Mouse (Mus musculus) embryonic stem cell, embryonic (primary cell): ENCODE results near the gene D17Wsu92e.

Experiments used
- CTCF ChIA-PET, 4 experiments: fragments of 300-600 bp in 2 of 4; fragments of 350-600 bp in 2 of 4; sonication (Branson Sonifier 250); formaldehyde crosslinking; loops; one replicate each; lab custom pipeline; 2022; ENCODE audit warnings: inconsistent platforms in 2 of 4; lab: Charles Lee
- POLR2A ChIA-PET, 4 experiments: fragments of 300-600 bp in 2 of 4; fragments of 350-600 bp in 2 of 4; sonication (Branson Sonifier 250); formaldehyde crosslinking; loops; one replicate each; lab custom pipeline; 2022; ENCODE audit warnings: antibody characterized with exemption in 4 of 4, inconsistent platforms in 1 of 4; lab: Charles Lee

Gene D17Wsu92e

GRCm38 (mm10) chr17:27825984-27826905 lies 5.8 kb upstream of the D17Wsu92e start:
- CTCF ChIA-PET, result interaction anchor here in 2 of 4 experiments (0.6 to 1.0 kb wide), 3 partner anchors 13 to 1101 kb away, joined by 3 to 4 read pairs (median 3); no protein-coding TSS in a partner anchor
- POLR2A ChIA-PET, result interaction anchor here in 2 of 4 experiments (0.7 to 1.8 kb wide), 12 partner anchors 13 to 255 kb away, joined by 3 to 7 read pairs (median 4); partner anchors contain the start of gene Uhrf1bp1 (in 1 of the 2)

- CTCF ChIA-PET, result interaction anchor here in 2 of 4 experiments (0.7 to 1.0 kb wide), 2 partner anchors 14 to 1101 kb away, joined by 3 read pairs; no protein-coding TSS in a partner anchor
- POLR2A ChIA-PET, result interaction anchor here in 2 of 4 experiments (1.0 to 1.8 kb wide), 5 partner anchors 19 to 196 kb away, joined by 3 to 7 read pairs (median 4); partner anchors contain the start of gene Uhrf1bp1 (in 1 of the 2)
Measured at GRCm38 (mm10) chr17:27825539-27825938, 5.1 kb upstream of the D17Wsu92e start.

- POLR2A ChIA-PET, result interaction anchor here in 2 of 4 experiments (1.0 to 1.6 kb wide), 2 partner anchors 15 to 18 kb away, joined by 3 to 6 read pairs; no protein-coding TSS in a partner anchor
- CTCF ChIA-PET, result interaction anchor here in 1 of 4 experiments (0.6 to 0.7 kb wide), 2 partner anchors 37 to 197 kb away, joined by 3 read pairs; no protein-coding TSS in a partner anchor
Measured at GRCm38 (mm10) chr17:27824941-27825340, 4.5 kb upstream of the D17Wsu92e start.

GRCm38 (mm10) chr17:27823142-27823905 lies 2.9 kb upstream of the D17Wsu92e start:
- POLR2A ChIA-PET, result interaction anchor here in 1 of 4 experiments (0.7 to 1.6 kb wide), 2 partner anchors 16 to 1570 kb away, joined by 3 to 6 read pairs; no protein-coding TSS in a partner anchor
- CTCF ChIA-PET, result no interaction called here

GRCm38 (mm10) chr17:27821407-27822338 lies 1.2 kb upstream of the D17Wsu92e start:
- ChIA-PET CTCF (no interaction called here), POLR2A (interaction anchor here in 2 of 4 experiments (0.5 to 1.2 kb wide), 8 partner anchors 11 to 253 kb away, joined by 3 to 6 read pairs (median 3); no protein-coding TSS in a partner anchor)

GRCm38 (mm10) chr17:27819971-27820567 lies 379 bp downstream of the D17Wsu92e start:
- ChIA-PET POLR2A (interaction anchor here in 3 of 4 experiments (0.5 to 1.7 kb wide), 13 partner anchors 13 to 174 kb away, joined by 3 to 7 read pairs (median 3); partner anchors contain the start of gene Uhrf1bp1 (in 1 of the 3)), CTCF (interaction anchor here in 1 of 4 experiments (0.6 kb wide), 1 partner anchor 176 kb away, joined by 5 read pairs; no protein-coding TSS in a partner anchor)

GRCm38 (mm10) chr17:27819521-27819970 lies 902 bp downstream of the D17Wsu92e start:
- ChIA-PET CTCF (no interaction called here), POLR2A (interaction anchor here in 3 of 4 experiments (0.5 to 1.9 kb wide), 16 partner anchors 11 to 239 kb away, joined by 3 to 8 read pairs (median 4); partner anchors contain the start of gene Uhrf1bp1 (in 1 of the 3))

GRCm38 (mm10) chr17:27819011-27819410 lies 1.4 kb downstream of the D17Wsu92e start:
- ChIA-PET CTCF (interaction anchor here in 2 of 4 experiments (0.7 to 1.0 kb wide), 2 partner anchors 26 to 494 kb away, joined by 3 read pairs; partner anchors contain the start of gene Fance (in 1 of the 2)), POLR2A (interaction anchor here in 3 of 4 experiments (0.5 to 1.9 kb wide), 16 partner anchors 11 to 307 kb away, joined by 3 to 8 read pairs (median 4); partner anchors contain the start of gene Uhrf1bp1 (in 1 of the 3))

GRCm38 (mm10) chr17:27814606-27815005 lies 5.8 kb downstream of the D17Wsu92e start:
- ChIA-PET POLR2A (interaction anchor here in 3 of 4 experiments (0.5 to 2.1 kb wide), 5 partner anchors 8 to 263 kb away, joined by 3 to 5 read pairs (median 4); partner anchors contain the start of gene Uhrf1bp1 (in 1 of the 3)), CTCF (interaction anchor here in 2 of 4 experiments (0.5 to 0.8 kb wide), 2 partner anchors 15 to 49 kb away, joined by 3 read pairs; no protein-coding TSS in a partner anchor)

- CTCF ChIA-PET, result interaction anchor here in 1 of 4 experiments (1.0 kb wide), 1 partner anchor 43 kb away, joined by 4 read pairs; no protein-coding TSS in a partner anchor
Measured at GRCm38 (mm10) chr17:27811980-27812379, 8.5 kb downstream of the D17Wsu92e start.

GRCm38 (mm10) chr17:27810569-27811331 lies 9.7 kb downstream of the D17Wsu92e start:
- POLR2A ChIA-PET, result interaction anchor here in 3 of 4 experiments (0.6 to 2.4 kb wide), 12 partner anchors 9 to 1752 kb away, joined by 3 to 13 read pairs (median 4); partner anchors contain the start of gene Hmga1 (in 1 of the 3)

More at GRCm38 (mm10) chr17:27811980-27812379, 8.5 kb downstream of the D17Wsu92e start:
- POLR2A ChIA-PET, result interaction anchor here in 2 of 4 experiments (1.0 to 2.4 kb wide), 4 partner anchors 10 to 104 kb away, joined by 3 to 13 read pairs (median 4); no protein-coding TSS in a partner anchor

GRCm38 (mm10) chr17:27807542-27808078 lies 12.8 kb downstream of the D17Wsu92e start:
- ChIA-PET POLR2A (interaction anchor here in 2 of 4 experiments (0.9 to 3.1 kb wide), 7 partner anchors 9 to 242 kb away, joined by 3 to 8 read pairs (median 3); partner anchors contain the start of gene AI413582 (in 1 of the 2)), CTCF (interaction anchor here in 2 of 4 experiments (0.6 to 1.2 kb wide), 3 partner anchors 19 to 46 kb away, joined by 3 to 5 read pairs (median 4); no protein-coding TSS in a partner anchor)

More at GRCm38 (mm10) chr17:27810569-27811331, 9.7 kb downstream of the D17Wsu92e start:
- CTCF ChIA-PET, result interaction anchor here in 1 of 4 experiments (0.5 kb wide), 1 partner anchor 108 kb away, joined by 3 read pairs; no protein-coding TSS in a partner anchor

- ChIA-PET CTCF (interaction anchor here in 3 of 4 experiments (0.9 to 1.6 kb wide), 6 partner anchors 22 to 275 kb away, joined by 3 to 6 read pairs (median 3); partner anchors contain the start of gene Tcp11 (in 1 of the 3)), POLR2A (interaction anchor here in 2 of 4 experiments (0.6 to 3.1 kb wide), 8 partner anchors 8 to 275 kb away, joined by 3 to 8 read pairs (median 4); partner anchors contain the start of genes Tcp11 (in 1 of the 2) and Uhrf1bp1 (in 1 of the 2))
Measured at GRCm38 (mm10) chr17:27804803-27805770, 15.4 kb downstream of the D17Wsu92e start.
